ENCODE assay signal across 10 mouse cellular contexts in genomic region chr10:69923801-69924200, GRCm38 (mm10).
A peak's percentile ranks its signal among the peaks of the same experiment; 100 is the strongest.
DNase-seq lines count a peak whose midpoint lies in the region; TF ChIP-seq lines count a peak whose summit lies in the region.
"Had no signal": no experiment of that assay in that cellular context is flagged by ENCODE, and none has a peak within 500 bp of the region (broad histone marks: within the 10 kb centered on the region; RNA-seq: fewer than 3 reads in every experiment).

No protein-coding gene starts in this region.

- peaks cover 19% of the 10 kb centered on the region; the same call in 1 of the 2 replicates for H3K36me3 ChIP-seq in heart, embryonic 10.5 days
- no peaks in the 10 kb centered on the region for H3K36me3 ChIP-seq in E14TG2a.4 (ENCODE audit: insufficient read depth, low read length)
- no peaks in the 10 kb centered on the region for H3K36me3 ChIP-seq in kidney, adult 2 months (ENCODE audit: control insufficient read depth, insufficient read depth, low read length)
- no peaks in the 10 kb centered on the region for H3K36me3 ChIP-seq in liver, adult 2 months (ENCODE audit: control insufficient read depth, insufficient read depth, low read length)

- intact Hi-C loops in heart, postnatal 10 days (cut with DNase I): no loop called here

- H3K4me1 ChIP-seq in heart, embryonic 10.5 days: peaks cover 56% of the 10 kb centered on the region
- peaks cover 46% of the 10 kb centered on the region for H3K4me1 ChIP-seq in E14TG2a.4 (replicated peaks; ENCODE audit: low read depth, low read length)
- H3K4me1 ChIP-seq in kidney, adult 2 months (ENCODE audit: control insufficient read depth, insufficient read depth, low read length): peaks cover 30% of the 10 kb centered on the region
- peaks cover 17% of the 10 kb centered on the region for H3K4me1 ChIP-seq in liver, adult 2 months (ENCODE audit: control insufficient read depth, insufficient read depth, low read length)

- TF ChIP-seq POLR2A in kidney, adult 2 months (IDR thresholded peaks at IDR 0.05; ENCODE audit: low read depth, low read length): no peak
- no peak for TF ChIP-seq POLR2A in liver, adult 2 months (IDR thresholded peaks at IDR 0.05; ENCODE audit: extremely low read depth, insufficient read depth, low read length)

- no peaks in the 10 kb centered on the region for H3K9me3 ChIP-seq in heart, embryonic 10.5 days
- H3K9me3 ChIP-seq in E14TG2a.4 (ENCODE audit: low read length): no peaks in the 10 kb centered on the region

- no peak for TF ChIP-seq CTCF in E14TG2a.4 (conservative IDR thresholded peaks at IDR 0.05; ENCODE audit: low read length)
- no peak for TF ChIP-seq CTCF in kidney, adult 2 months (conservative IDR thresholded peaks at IDR 0.05; ENCODE audit: insufficient read depth, insufficient read length, low read depth, low read length)
- no peak for TF ChIP-seq CTCF in liver, adult 2 months (IDR thresholded peaks at IDR 0.05; ENCODE audit: low read depth, low read length)

- H3K9ac ChIP-seq in liver, adult 2 months (ENCODE audit: low read depth, low read length): no peak overlapping the region

- H3K27me3 ChIP-seq in heart, embryonic 10.5 days (ENCODE audit: insufficient read depth, poor library complexity, severe bottlenecking): no peaks in the 10 kb centered on the region
- peaks cover 5% of the 10 kb centered on the region; the same call in 1 of the 2 replicates for H3K27me3 ChIP-seq in E14TG2a.4 (ENCODE audit: insufficient read depth, low read length)
- H3K27me3 ChIP-seq in kidney, adult 2 months (replicated peaks; ENCODE audit: control insufficient read depth, insufficient read depth, low read length): no peaks in the 10 kb centered on the region
- no peaks in the 10 kb centered on the region for H3K27me3 ChIP-seq in liver, adult 2 months (ENCODE audit: control insufficient read depth, insufficient read depth, low read length)

- DNase-seq in heart, embryonic 10.5 days (ENCODE audit: low spot score): no peak
- no peak for DNase-seq in heart, postnatal 10 days
- peak; percentile 93 for DNase-seq in kidney, adult 2 months
- peak; percentile 79 for DNase-seq in liver, adult 2 months (ENCODE audit: extremely low read depth, low read depth, low spot score)
- no peak for DNase-seq in layer of hippocampus, postnatal 10 days (ENCODE audit: low spot score in 2 of 2)
- no peak for DNase-seq in urinary bladder, postnatal 14 days (ENCODE audit: low spot score)
- DNase-seq in frontal cortex, adult 2 months (ENCODE audit: extremely low spot score in 1 of 2, low spot score in 1 of 2): no peak
- DNase-seq: lung, postnatal 14 days had no signal

- H3K4me3 ChIP-seq in heart, embryonic 10.5 days: peak overlapping the region; percentile 54
- H3K4me3 ChIP-seq in E14TG2a.4 (replicated peaks; ENCODE audit: low read length): peak overlapping the region; percentile 29; the same call in 1 of the 2 replicates
- H3K4me3 ChIP-seq in kidney, adult 2 months (ENCODE audit: insufficient read depth, low read depth, low read length): no peak overlapping the region
- H3K4me3 ChIP-seq in liver, adult 2 months (ENCODE audit: insufficient read depth, low read depth, low read length): peak overlapping the region; percentile 53; the same call in 1 of the 2 replicates
- H3K4me3 ChIP-seq: layer of hippocampus, adult 2 months had no signal

- 6% methylated on average over 8 of the region's 8 CpGs for WGBS in heart, embryonic 10.5 days
- 13% methylated on average over 8 of the region's 8 CpGs for WGBS in kidney, adult 2 months
- 6% methylated on average over 8 of the region's 8 CpGs for WGBS in liver, adult 2 months

- H3K27ac ChIP-seq in heart, embryonic 10.5 days: peak overlapping the region; percentile 78; the same call in 1 of the 2 replicates
- peak overlapping the region; percentile 68; the same call in 1 of the 2 replicates for H3K27ac ChIP-seq in kidney, adult 2 months (ENCODE audit: insufficient read depth, low read depth, low read length)
- peak overlapping the region; percentile 82 for H3K27ac ChIP-seq in liver, adult 2 months (replicated peaks; ENCODE audit: insufficient read depth, low read depth, low read length)
- H3K27ac ChIP-seq: layer of hippocampus, adult 2 months had no signal

- no peaks in the 10 kb centered on the region for H3K79me2 ChIP-seq in liver, adult 2 months (ENCODE audit: control insufficient read depth, insufficient read depth, low read length)

Comparison
In these comparisons a context has a peak if more than half of its experiments do, and no peak if none do; other contexts are left out.
1. DNase-seq: peak in kidney, adult 2 months (single experiment) and liver, adult 2 months (single experiment); none in heart, embryonic 10.5 days (single experiment), heart, postnatal 10 days (0 of 2), layer of hippocampus, postnatal 10 days (0 of 2), urinary bladder, postnatal 14 days (single experiment) and frontal cortex, adult 2 months (0 of 2).
2. Peak in every context shown above with its lines, with median percentiles within 50 percentile points of each other: H3K27ac ChIP-seq.